Comparison of ENCODE assay signal across 19 mouse cellular contexts in the genomic region with DNA sequence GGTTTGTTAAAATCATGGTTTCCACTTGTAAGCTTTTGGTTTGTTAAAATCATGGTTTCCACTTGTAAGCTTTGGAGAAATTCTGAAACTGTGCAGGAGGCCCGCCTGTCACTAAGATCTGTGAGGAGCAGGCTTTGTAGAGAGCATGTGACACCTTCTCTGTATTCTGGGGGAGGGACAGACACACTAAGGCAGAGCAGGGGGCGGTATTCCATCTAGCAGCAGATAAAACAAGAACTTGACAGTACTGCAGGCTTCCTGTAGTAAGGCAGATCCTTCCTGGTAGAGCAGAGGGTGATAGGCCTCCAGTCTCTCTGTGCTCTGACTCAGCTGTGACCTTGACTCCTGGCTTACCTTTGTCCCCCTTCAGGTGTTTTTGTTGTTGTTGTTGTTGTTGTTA. TPM values are rescaled to one million over a fixed set of nuclear protein-coding genes. Genes with fewer than 3 reads are reported as not detected.
DNase-seq lines count a peak whose midpoint lies in the region; ATAC-seq and TF ChIP-seq lines count a peak whose summit lies in the region.
"Had no signal": no experiment of that assay in that cellular context is flagged by ENCODE, and none has a peak within 500 bp of the region (broad histone marks: within the 10 kb centered on the region; RNA-seq: fewer than 3 reads in every experiment).

No protein-coding gene starts in this region.

- peak; percentile 41 for ATAC-seq in heart, embryonic 16.5 days (replicated peaks; ENCODE audit: extremely low read depth, insufficient read depth, low FRiP score)
- ATAC-seq in granulocyte monocyte progenitor cell, adult 5-6 weeks (replicated peaks; ENCODE audit: poor library complexity, severe bottlenecking) = peak; percentile 33; the same call in 1 of the 2 replicates
- ATAC-seq: liver, embryonic 12.5 days had no signal

- WGBS in heart, embryonic 16.5 days = 35% methylated on average over 2 of the region's 2 CpGs
- 43% methylated on average over 2 of the region's 2 CpGs for WGBS in heart, adult 2 months

- no peak for TF ChIP-seq CTCF in heart, adult 2 months (IDR thresholded peaks at IDR 0.05)

- no peak overlapping the region for H3K27ac ChIP-seq in heart, embryonic 16.5 days (ENCODE audit: low read length)
- no peak overlapping the region for H3K27ac ChIP-seq in heart, adult 2 months
- H3K27ac ChIP-seq: embryonic facial prominence, embryonic 15.5 days; limb, embryonic 12.5 days; liver, embryonic 12.5 days; neural tube, embryonic 12.5 days had no signal

- H3K4me1 ChIP-seq in heart, embryonic 16.5 days (ENCODE audit: control insufficient read depth, insufficient read depth, low read length) = no peaks in the 10 kb centered on the region
- H3K4me1 ChIP-seq in heart, adult 2 months (ENCODE audit: control insufficient read depth, insufficient read depth, low read length) = no peaks in the 10 kb centered on the region
- H3K4me1 ChIP-seq: embryonic facial prominence, embryonic 15.5 days; liver, embryonic 12.5 days; neural tube, embryonic 12.5 days had no signal

- DNase-seq in heart, adult 2 months = no peak
- DNase-seq in thymus, postnatal 0 days (ENCODE audit: low spot score) = peak; percentile 85
- no peak for DNase-seq in embryo, embryonic 10.5 days (ENCODE audit: low spot score)
- DNase-seq in urinary bladder, postnatal 4 days (ENCODE audit: low spot score in 2 of 2) = no peak
- no peak for DNase-seq in right cerebral cortex, adult 18-20 months
- DNase-seq: adrenal gland, postnatal 25 days; cerebellum, adult 11-12 months; cerebellum, postnatal 14 days; gastrocnemius, postnatal 10 days; kidney, adult 18-20 months; kidney, postnatal 14 days; lung, embryonic 14.5 days; lung, postnatal 36 days had no signal

- H3K79me2 ChIP-seq in heart, adult 2 months (replicated peaks; ENCODE audit: control insufficient read depth, insufficient read depth, low read length) = no peaks in the 10 kb centered on the region

- H3K4me2 ChIP-seq in heart, embryonic 16.5 days (ENCODE audit: low read depth, low read length) = no peak overlapping the region
- H3K4me2 ChIP-seq: embryonic facial prominence, embryonic 15.5 days; limb, embryonic 12.5 days; liver, embryonic 12.5 days; lung, embryonic 14.5 days; neural tube, embryonic 12.5 days had no signal

- no peaks in the 10 kb centered on the region for H3K36me3 ChIP-seq in heart, embryonic 16.5 days (ENCODE audit: control insufficient read depth, insufficient read depth)
- no peaks in the 10 kb centered on the region for H3K36me3 ChIP-seq in heart, adult 2 months (ENCODE audit: control insufficient read depth, insufficient read depth, low read length)
- H3K36me3 ChIP-seq: embryonic facial prominence, embryonic 15.5 days; limb, embryonic 12.5 days; liver, embryonic 12.5 days; neural tube, embryonic 12.5 days had no signal

- no peak overlapping the region for H3K4me3 ChIP-seq in heart, embryonic 16.5 days (ENCODE audit: low read length)
- no peak overlapping the region for H3K4me3 ChIP-seq in heart, adult 2 months
- H3K4me3 ChIP-seq: embryonic facial prominence, embryonic 15.5 days; limb, embryonic 12.5 days; liver, embryonic 12.5 days; neural tube, embryonic 12.5 days had no signal

- no peak for TF ChIP-seq POLR2A in heart, adult 2 months (IDR thresholded peaks at IDR 0.05; ENCODE audit: insufficient read depth, low read depth, low read length)

- TF ChIP-seq EP300 in heart, adult 2 months (IDR thresholded peaks at IDR 0.05; ENCODE audit: insufficient read depth, low read depth, low read length) = no peak

- no peaks in the 10 kb centered on the region for H3K27me3 ChIP-seq in heart, embryonic 16.5 days (ENCODE audit: control insufficient read depth, insufficient read depth, low read length)
- H3K27me3 ChIP-seq in heart, adult 2 months (ENCODE audit: control insufficient read depth, insufficient read depth, low read length) = no peaks in the 10 kb centered on the region
- H3K27me3 ChIP-seq: embryonic facial prominence, embryonic 15.5 days; liver, embryonic 12.5 days; neural tube, embryonic 12.5 days had no signal

- no peaks in the 10 kb centered on the region for H3K9me3 ChIP-seq in heart, embryonic 16.5 days (replicated peaks; ENCODE audit: control insufficient read depth, low read length)
- H3K9me3 ChIP-seq: embryonic facial prominence, embryonic 15.5 days; limb, embryonic 12.5 days; liver, embryonic 12.5 days; neural tube, embryonic 12.5 days had no signal

- intact Hi-C loops in heart, adult 2 months (cut with DNase I) = no loop called here

- H3K9ac ChIP-seq in heart, embryonic 16.5 days (ENCODE audit: low read length) = no peak overlapping the region
- no peak overlapping the region for H3K9ac ChIP-seq in heart, adult 2 months (ENCODE audit: low read depth, low read length)
- H3K9ac ChIP-seq: embryonic facial prominence, embryonic 15.5 days; limb, embryonic 12.5 days; liver, embryonic 12.5 days; lung, embryonic 14.5 days; neural tube, embryonic 12.5 days had no signal

RNA-seq across cellular contexts. Expression of a gene that starts 47.6 kb away (rescaled TPM):
- polyA plus RNA-seq in heart, embryonic 16.5 days (2015; fragmentation: Nextera tagmentation; extraction: Ambion mirVana) = 34.2 and 36.0 TPM in 2 replicates
- 1 to 10 TPM; 8.0 to 8.5 TPM for total RNA-seq in heart, adult 2 months (2021)
- polyA plus RNA-seq in heart, adult 2 months (2012; rRNA removed) = 10.6 and 18.4 TPM in 2 replicates
- total RNA-seq in granulocyte monocyte progenitor cell, adult 5-6 weeks (2014; fragmentation: Nextera tagmentation) = 33.6 and 34.9 TPM in 2 replicates
- 25.9 and 36.7 TPM in 2 replicates for total RNA-seq in granulocyte monocyte progenitor cell, adult 5-6 weeks (2017)
- 77.9 and 88.7 TPM in 2 replicates for polyA plus RNA-seq in thymus, postnatal 0 days (2015; fragmentation: Nextera tagmentation; extraction: Ambion mirVana)
